Mouse (Mus musculus): ENCODE measurements around the gene Fam171a1. TPM values are rescaled to one million over a fixed set of nuclear protein-coding genes. Genes with fewer than 3 reads are reported as not detected.
A peak's percentile ranks its signal among the peaks of the same experiment; 100 is the strongest.

Gene Fam171a1
- polyA plus RNA-seq, 1 experiment from 2014 or later: 36.4 TPM

DNA sequence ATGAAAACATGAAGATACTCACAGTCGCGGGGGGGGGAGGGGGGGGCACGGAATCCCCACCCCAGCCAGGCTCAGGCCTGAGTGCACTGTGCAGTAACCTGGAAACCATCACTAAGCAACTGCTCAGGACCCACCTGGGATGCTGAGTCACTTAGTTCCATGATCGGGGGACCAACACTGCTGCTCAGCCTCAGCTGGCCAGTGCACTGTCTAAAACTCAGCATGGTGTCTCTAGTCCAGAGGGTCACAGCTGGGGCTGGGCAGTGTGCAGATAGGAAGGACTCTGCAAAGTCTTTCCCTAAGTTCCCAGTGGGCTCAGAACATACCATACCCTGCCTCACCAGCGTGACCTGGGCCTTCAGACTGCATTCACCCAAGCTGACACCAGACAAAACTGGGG is 26.6 kb downstream of the Fam171a1 start:
- Histone ChIP-seq H3K4me2 (ENCODE audit: low read length) (no peak overlapping the region), H3K9me3 (replicated peaks; ENCODE audit: low read length) (no peaks in the 10 kb centered on the region), H3K36me3 (ENCODE audit: insufficient read depth, low read length) (no peaks in the 10 kb centered on the region), H3K9ac (ENCODE audit: low read depth, low read length) (no peak overlapping the region), H3K4me1 (replicated peaks; ENCODE audit: insufficient read depth, low read length) (peaks cover 22% of the 10 kb centered on the region), H3K4me3 (replicated peaks; ENCODE audit: low read depth, low read length) (no peak overlapping the region), H3K27ac (no peak overlapping the region), H3K27me3 (ENCODE audit: insufficient read depth, low read length) (no peaks in the 10 kb centered on the region)
- no peak for TF ChIP-seq CTCF (IDR thresholded peaks at IDR 0.05; ENCODE audit: low read depth)
- 59% methylated on average over 5 of the region's 5 CpGs for WGBS
- no peak for DNase-seq (ENCODE audit: low spot score)
- peak; percentile 35; the same call in 1 of the 2 replicates for ATAC-seq (replicated peaks; ENCODE audit: low FRiP score, low read depth)

DNA sequence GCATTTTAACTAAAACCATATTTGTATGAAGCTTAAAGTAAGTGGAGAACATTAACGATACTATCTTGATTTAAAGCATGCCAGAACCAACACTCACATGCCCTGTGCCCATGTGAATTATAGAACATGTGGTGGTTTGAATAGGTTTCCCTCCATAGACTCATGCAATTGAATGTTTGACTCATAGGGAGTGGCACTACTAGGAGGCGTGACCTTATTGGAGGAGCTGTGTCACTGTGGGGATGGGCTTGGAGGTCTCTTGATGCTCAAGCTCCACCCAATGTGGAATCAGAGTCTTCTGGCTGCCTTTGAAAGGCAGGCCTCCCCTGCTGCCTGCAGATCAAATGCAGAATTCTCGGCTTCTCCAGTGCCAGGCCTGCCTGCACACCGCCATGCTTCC is 27.8 kb downstream of the Fam171a1 start:
- Histone ChIP-seq H3K4me2 (ENCODE audit: low read length) (no peak overlapping the region), H3K27ac (no peak overlapping the region), H3K4me3 (replicated peaks; ENCODE audit: low read depth, low read length) (no peak overlapping the region), H3K27me3 (ENCODE audit: insufficient read depth, low read length) (no peaks in the 10 kb centered on the region), H3K4me1 (replicated peaks; ENCODE audit: insufficient read depth, low read length) (peaks cover 19% of the 10 kb centered on the region), H3K36me3 (ENCODE audit: insufficient read depth, low read length) (no peaks in the 10 kb centered on the region), H3K9me3 (replicated peaks; ENCODE audit: low read length) (no peaks in the 10 kb centered on the region), H3K9ac (ENCODE audit: low read depth, low read length) (no peak overlapping the region)
- ATAC-seq (replicated peaks; ENCODE audit: low FRiP score, low read depth): no peak
- WGBS: 89% methylated on average over 4 of the region's 4 CpGs
- DNase-seq (ENCODE audit: low spot score): no peak
- no peak for TF ChIP-seq CTCF (IDR thresholded peaks at IDR 0.05; ENCODE audit: low read depth)

DNA sequence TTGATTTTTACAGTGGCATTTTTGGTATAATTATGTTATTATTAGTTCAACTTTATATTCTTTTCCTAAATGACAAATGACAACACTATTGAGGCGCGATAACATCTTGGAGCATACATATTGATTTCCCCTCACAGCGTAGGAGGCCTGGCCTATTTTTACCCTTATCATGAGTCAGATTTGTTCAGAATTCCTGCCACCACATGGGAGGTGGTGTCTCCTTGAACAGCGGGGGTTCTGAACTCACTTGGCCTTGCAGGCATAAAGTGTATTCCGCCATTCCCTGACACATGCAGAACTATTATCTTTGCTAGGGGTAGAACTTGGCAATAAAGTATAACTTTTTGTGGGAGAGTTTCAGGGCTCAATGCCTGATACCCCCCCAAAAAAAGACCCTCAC is 30.3 kb downstream of the Fam171a1 start:
- ATAC-seq (replicated peaks; ENCODE audit: low FRiP score, low read depth) (no peak), DNase-seq (ENCODE audit: low spot score) (no peak)
- Histone ChIP-seq H3K9me3 (replicated peaks; ENCODE audit: low read length) (no peaks in the 10 kb centered on the region), H3K4me3 (replicated peaks; ENCODE audit: low read depth, low read length) (no peak overlapping the region), H3K4me2 (ENCODE audit: low read length) (no peak overlapping the region), H3K36me3 (ENCODE audit: insufficient read depth, low read length) (no peaks in the 10 kb centered on the region), H3K9ac (ENCODE audit: low read depth, low read length) (no peak overlapping the region), H3K27me3 (ENCODE audit: insufficient read depth, low read length) (no peaks in the 10 kb centered on the region), H3K4me1 (replicated peaks; ENCODE audit: insufficient read depth, low read length) (0 out of 2 replicates have a peak, but pooled peaks cover 5% of the 10 kb centered on the region), H3K27ac (no peak overlapping the region)
- 92% methylated on average over 5 of the region's 5 CpGs for WGBS
- no peak for TF ChIP-seq CTCF (IDR thresholded peaks at IDR 0.05; ENCODE audit: low read depth)

DNA sequence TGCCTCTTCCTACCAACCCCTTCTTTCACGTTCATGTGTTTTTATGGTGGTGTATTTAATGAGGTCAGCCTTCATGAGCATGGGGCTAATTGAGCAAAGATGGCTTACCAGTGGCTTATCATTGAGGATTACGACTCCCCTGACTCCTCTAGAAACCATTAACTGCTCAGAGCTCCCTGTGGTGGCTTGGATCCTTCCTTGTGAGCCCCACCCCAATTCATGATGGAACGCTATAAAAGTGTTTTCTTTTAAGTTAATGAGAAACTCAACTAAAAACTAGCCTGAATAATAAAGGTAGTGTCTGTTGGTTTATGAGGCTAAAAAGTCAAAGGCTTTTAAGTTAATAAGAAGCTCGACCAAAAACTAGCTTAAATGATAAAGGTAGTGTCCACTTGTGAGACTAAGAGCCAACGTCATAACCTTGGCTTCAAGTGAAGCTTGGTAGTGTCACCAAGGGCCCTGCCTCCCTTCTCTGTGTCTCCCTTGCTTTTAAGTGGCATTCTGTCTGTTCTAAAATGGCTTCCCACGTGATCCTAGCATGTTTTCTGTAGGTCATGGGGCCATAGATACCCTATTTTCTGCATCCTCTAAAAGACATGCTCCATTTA is 33.6 kb downstream of the Fam171a1 start:
- DNase-seq (ENCODE audit: low spot score) (no peak), ATAC-seq (replicated peaks; ENCODE audit: low FRiP score, low read depth) (peak; percentile 25; the same call in 1 of the 2 replicates)
- Histone ChIP-seq H3K9ac (ENCODE audit: low read depth, low read length) (no peak overlapping the region), H3K27ac (no peak overlapping the region), H3K4me1 (replicated peaks; ENCODE audit: insufficient read depth, low read length) (no peaks in the 10 kb centered on the region), H3K27me3 (ENCODE audit: insufficient read depth, low read length) (no peaks in the 10 kb centered on the region), H3K36me3 (ENCODE audit: insufficient read depth, low read length) (no peaks in the 10 kb centered on the region), H3K4me2 (ENCODE audit: low read length) (no peak overlapping the region), H3K9me3 (replicated peaks; ENCODE audit: low read length) (no peaks in the 10 kb centered on the region), H3K4me3 (replicated peaks; ENCODE audit: low read depth, low read length) (no peak overlapping the region)
- 57% methylated on average over 6 of the region's 6 CpGs for WGBS
- TF ChIP-seq CTCF (IDR thresholded peaks at IDR 0.05; ENCODE audit: low read depth): no peak

DNA sequence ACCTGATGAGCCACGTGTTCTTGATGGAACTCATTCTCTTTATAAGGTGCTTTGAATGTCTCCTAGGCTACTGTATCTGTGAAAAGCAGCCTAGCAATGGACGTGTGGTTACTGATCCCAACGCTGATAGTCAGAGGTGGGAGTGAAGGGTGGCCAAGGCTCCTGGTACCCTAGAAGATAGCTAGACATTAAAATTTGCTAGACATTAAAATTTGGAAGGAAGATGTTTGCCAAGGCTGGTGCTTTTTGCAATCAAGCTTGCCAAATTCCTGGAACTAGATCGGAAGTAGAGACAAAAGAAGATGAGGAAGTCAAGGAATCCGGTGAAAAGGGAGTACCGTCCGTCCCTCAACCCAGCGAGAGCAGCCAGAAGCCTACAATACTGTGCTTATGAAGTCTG is 34.7 kb downstream of the Fam171a1 start:
- Histone ChIP-seq H3K27ac (no peak overlapping the region), H3K4me3 (replicated peaks; ENCODE audit: low read depth, low read length) (no peak overlapping the region), H3K4me2 (ENCODE audit: low read length) (no peak overlapping the region), H3K4me1 (replicated peaks; ENCODE audit: insufficient read depth, low read length) (no peaks in the 10 kb centered on the region), H3K36me3 (ENCODE audit: insufficient read depth, low read length) (no peaks in the 10 kb centered on the region), H3K9ac (ENCODE audit: low read depth, low read length) (no peak overlapping the region), H3K9me3 (replicated peaks; ENCODE audit: low read length) (no peaks in the 10 kb centered on the region), H3K27me3 (ENCODE audit: insufficient read depth, low read length) (no peaks in the 10 kb centered on the region)
- 83% methylated on average over 8 of the region's 8 CpGs for WGBS
- DNase-seq (ENCODE audit: low spot score): no peak
- TF ChIP-seq CTCF (IDR thresholded peaks at IDR 0.05; ENCODE audit: low read depth): no peak
- no peak for ATAC-seq (replicated peaks; ENCODE audit: low FRiP score, low read depth)

DNA sequence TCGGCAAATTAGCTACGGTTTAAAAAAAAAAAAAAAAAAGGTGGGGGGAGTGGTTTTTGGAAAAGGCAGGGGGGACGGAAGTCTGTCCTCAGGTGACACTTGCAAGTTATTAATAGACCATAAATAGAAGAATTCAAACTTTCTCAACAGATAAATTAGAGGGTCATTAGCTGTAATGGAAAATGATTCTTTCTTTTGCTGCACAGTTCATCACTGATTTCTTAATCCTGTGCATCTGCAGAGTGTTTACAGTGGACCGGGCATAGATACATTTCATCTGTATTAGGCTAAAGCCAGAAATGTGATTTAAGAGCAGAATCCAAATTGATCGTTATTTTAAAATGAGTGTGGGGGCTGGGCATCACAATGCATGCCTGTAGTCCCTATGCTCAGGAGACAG is 36.3 kb downstream of the Fam171a1 start:
- no peak for DNase-seq (ENCODE audit: low spot score)
- ATAC-seq (replicated peaks; ENCODE audit: low FRiP score, low read depth): no peak
- no peaks in the 10 kb centered on the region for H3K36me3 ChIP-seq (ENCODE audit: insufficient read depth, low read length)

DNA sequence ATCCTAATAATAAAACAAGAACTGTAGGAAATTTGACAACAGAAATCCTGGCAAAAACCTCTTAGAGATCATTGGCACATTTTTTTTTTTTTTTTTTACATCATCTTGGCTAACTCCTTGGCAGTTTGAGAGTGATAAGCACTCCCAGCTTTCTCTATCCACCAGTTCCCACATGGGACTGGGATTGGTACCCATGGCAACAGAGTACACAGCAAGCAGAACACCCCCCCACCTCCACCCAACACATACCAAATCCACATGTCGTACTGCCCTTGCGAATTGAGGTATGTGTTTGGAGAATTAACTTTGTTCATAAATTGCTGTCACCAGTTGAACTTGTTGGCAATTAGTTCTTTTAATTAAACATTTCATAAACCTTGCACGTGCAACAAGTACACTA is 37.3 kb downstream of the Fam171a1 start:
- Histone ChIP-seq H3K9ac (ENCODE audit: low read depth, low read length) (no peak overlapping the region), H3K4me1 (replicated peaks; ENCODE audit: insufficient read depth, low read length) (0 out of 2 replicates have a peak, but pooled peaks cover 5% of the 10 kb centered on the region), H3K36me3 (ENCODE audit: insufficient read depth, low read length) (no peaks in the 10 kb centered on the region), H3K4me3 (replicated peaks; ENCODE audit: low read depth, low read length) (no peak overlapping the region), H3K9me3 (replicated peaks; ENCODE audit: low read length) (no peaks in the 10 kb centered on the region), H3K27ac (no peak overlapping the region), H3K4me2 (ENCODE audit: low read length) (no peak overlapping the region), H3K27me3 (ENCODE audit: insufficient read depth, low read length) (no peaks in the 10 kb centered on the region)
- ATAC-seq (replicated peaks; ENCODE audit: low FRiP score, low read depth) (no peak), DNase-seq (ENCODE audit: low spot score) (no peak)
- TF ChIP-seq CTCF (IDR thresholded peaks at IDR 0.05; ENCODE audit: low read depth): no peak
- WGBS: 45% methylated on average over 3 of the region's 3 CpGs

More for the DNA sequence above, 36.3 kb downstream of the Fam171a1 start:
- no peak overlapping the region for H3K4me3 ChIP-seq (replicated peaks; ENCODE audit: low read depth, low read length)
- WGBS: 60% methylated on average over 5 of the region's 5 CpGs
- no peak overlapping the region for H3K27ac ChIP-seq
- no peaks in the 10 kb centered on the region for H3K9me3 ChIP-seq (replicated peaks; ENCODE audit: low read length)
- no peak overlapping the region for H3K9ac ChIP-seq (ENCODE audit: low read depth, low read length)
- H3K4me2 ChIP-seq (ENCODE audit: low read length): no peak overlapping the region
- no peaks in the 10 kb centered on the region for H3K27me3 ChIP-seq (ENCODE audit: insufficient read depth, low read length)
- no peaks in the 10 kb centered on the region for H3K4me1 ChIP-seq (replicated peaks; ENCODE audit: insufficient read depth, low read length)
- no peak for TF ChIP-seq CTCF (IDR thresholded peaks at IDR 0.05; ENCODE audit: low read depth)

Measured in kidney, postnatal 0 days (tissue).